Mouse (Mus musculus): ENCODE results near the gene Gm7995. TPM values are rescaled to one million over a fixed set of nuclear protein-coding genes. Genes with fewer than 3 reads are reported as not detected.
"Not testable (repeated sequence)": the region's sequence is repeated elsewhere in the genome, so short reads cannot be mapped to it uniquely, and the experiment has no call there.

Gm7995 gene
- polyA plus RNA-seq (2015; fragmentation: Nextera tagmentation; extraction: Ambion mirVana), result not detected in 2 replicates

GRCm38 (mm10) chr14:42309910-42310309 lies at the start of gene Gm7995:
Gene Gm7995, plus strand, starts transcription at chr14:42310210.
- H3K9ac ChIP-seq; H3K36me3 ChIP-seq; H3K9me3 ChIP-seq (replicated peaks); H3K4me2 ChIP-seq (replicated peaks); H3K27me3 ChIP-seq; H3K27ac ChIP-seq (replicated peaks); H3K4me3 ChIP-seq (replicated peaks); ATAC-seq (ENCODE audit: insufficient number of reproducible peaks, low FRiP score, low TSS enrichment, low read depth); H3K4me1 ChIP-seq: not testable (repeated sequence)
- WGBS, result no CpG with 5 or more reads among the region's 1 CpGs

DNA sequence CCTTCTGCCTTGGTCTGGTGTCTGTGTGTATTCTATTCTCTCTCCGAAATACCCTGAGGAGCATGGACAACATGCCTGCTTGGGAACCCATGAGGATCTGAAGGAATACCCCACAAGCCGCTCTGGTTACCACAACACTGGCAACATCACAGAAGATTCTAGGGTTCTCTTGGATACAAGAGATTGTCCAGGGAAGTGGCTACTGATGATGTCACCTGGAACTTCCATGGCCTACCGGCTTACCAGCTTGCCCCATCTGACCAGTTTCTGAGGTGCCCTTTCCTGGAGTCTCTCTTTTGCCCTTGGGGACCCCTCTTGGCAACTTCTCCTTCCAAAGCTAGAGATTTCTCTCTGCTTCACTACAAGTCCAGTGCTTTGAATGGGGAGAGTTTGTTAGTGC lies 12.8 kb upstream of the Gm7995 start, which contains the start of gene Gm9611:
TSS of gene Gm9611 (minus strand) at position 101 of the 400 bp plus-strand sequence.
- ATAC-seq (ENCODE audit: insufficient number of reproducible peaks, low FRiP score, low TSS enrichment, low read depth); H3K9me3 ChIP-seq (replicated peaks); H3K36me3 ChIP-seq; H3K27me3 ChIP-seq; H3K4me2 ChIP-seq (replicated peaks); H3K27ac ChIP-seq (replicated peaks); H3K9ac ChIP-seq; H3K4me1 ChIP-seq; H3K4me3 ChIP-seq (replicated peaks): not testable (repeated sequence)
- WGBS, result no CpG with 5 or more reads among the region's 3 CpGs

Small RNA genes lying within 50 kb of the gene (microRNA-seq; reads per million reads assigned to microRNA genes)
- gene Gm25208 (ENCODE audit: borderline number of aligned reads) (not detected), gene Gm25892 (ENCODE audit: borderline number of aligned reads) (not detected)

Other genes with a start within 250 kb of the Gm7995 start
- not detected in 2 replicates for gene Gm7951, start 192.8 kb upstream of the Gm7995 start, polyA plus RNA-seq (2015; fragmentation: Nextera tagmentation; extraction: Ambion mirVana)
- not detected in 2 replicates for gene Gm17027, start 147.6 kb upstream of the Gm7995 start, polyA plus RNA-seq (2015; fragmentation: Nextera tagmentation; extraction: Ambion mirVana)
- not detected in 2 replicates for gene Gm3573, start 119.4 kb upstream of the Gm7995 start, polyA plus RNA-seq (2015; fragmentation: Nextera tagmentation; extraction: Ambion mirVana)
- gene Gm17026, start 50.2 kb upstream of the Gm7995 start, polyA plus RNA-seq (2015; fragmentation: Nextera tagmentation; extraction: Ambion mirVana), result not detected in 2 replicates
- gene Gm9611, start 12.9 kb upstream of the Gm7995 start, polyA plus RNA-seq (2015; fragmentation: Nextera tagmentation; extraction: Ambion mirVana), result not detected in 2 replicates
- gene Gm8005, start 129.5 kb downstream of the Gm7995 start, polyA plus RNA-seq (2015; fragmentation: Nextera tagmentation; extraction: Ambion mirVana), result not detected in 2 replicates
- not detected in 2 replicates for gene Gm8011, start 153.7 kb downstream of the Gm7995 start, polyA plus RNA-seq (2015; fragmentation: Nextera tagmentation; extraction: Ambion mirVana)
- not detected in 2 replicates for gene Gm8020, start 192.1 kb downstream of the Gm7995 start, polyA plus RNA-seq (2015; fragmentation: Nextera tagmentation; extraction: Ambion mirVana)
- not detected in 2 replicates for gene Gm8024, start 214.1 kb downstream of the Gm7995 start, polyA plus RNA-seq (2015; fragmentation: Nextera tagmentation; extraction: Ambion mirVana)